Mouse (Mus musculus) limb, embryonic 13.5 days (tissue): Measurements from ENCODE around the gene Cog2. TPM values are rescaled to one million over a fixed set of nuclear protein-coding genes. Genes with fewer than 3 reads are reported as not detected.

ENCODE experiments used
- ATAC-seq: fragments of 200-750 bp; cut with Nextera tagmentation; 2 replicates; pipeline ENCODE4 v1.8.0; 2017; ENCODE audit warnings: low read depth, moderate number of reproducible peaks, moderate TSS enrichment; ENCODE audit not compliant: low FRiP score
- H3K27ac ChIP-seq: fragments of 300-500 bp; sonication (generic); 2 replicates; pipeline ENCODE4 v1.5.1; 2015; ENCODE audit warnings: inconsistent platforms, mild to moderate bottlenecking, moderate library complexity
- H3K27me3 ChIP-seq: fragments of 300-500 bp; sonication (generic); 2 replicates; pipeline ENCODE4 v1.6.1; 2015; ENCODE audit warnings: mild to moderate bottlenecking, inconsistent platforms
- H3K36me3 ChIP-seq: fragments of 300-500 bp; sonication (generic); 2 replicates; pipeline ENCODE4 v1.6.1; 2015; ENCODE audit warnings: inconsistent platforms, mild to moderate bottlenecking, moderate library complexity
- H3K4me1 ChIP-seq: fragments of 300-500 bp; sonication (generic); 2 replicates; pipeline ENCODE4 v1.6.1; 2015; ENCODE audit warnings: inconsistent platforms
- H3K4me2 ChIP-seq: fragments of 300-500 bp; sonication (generic); replicated peaks from 2 replicates; pipeline ENCODE4 v1.6.1; 2015; ENCODE audit warnings: inconsistent platforms, mild to moderate bottlenecking, moderate library complexity
- H3K4me3 ChIP-seq: fragments of 300-500 bp; sonication (generic); 2 replicates; pipeline ENCODE4 v1.5.1; 2015; ENCODE audit warnings: moderate library complexity, mild to moderate bottlenecking, inconsistent platforms
- H3K9ac ChIP-seq: fragments of 300-500 bp; sonication (generic); 2 replicates; pipeline ENCODE4 v1.6.1; 2015; ENCODE audit warnings: mild to moderate bottlenecking, inconsistent platforms
- H3K9me3 ChIP-seq: fragments of 300-500 bp; sonication (generic); 2 replicates; pipeline ENCODE4 v1.6.1; 2016; ENCODE audit warnings: inconsistent platforms
- WGBS: fragments of 180-500 bp; shearing (Covaris S2); methylation state at CpG from one replicate; pipeline ENCODE4 v1.1.7; 2015; 5-methylcytosine and 5-hydroxymethylcytosine counted together
- polyA plus RNA-seq: library from polyadenylated mRNA; unstranded; fragments of >200 nt; fragmentation: Nextera tagmentation; extraction: Ambion mirVana; gene quantifications from 2 replicates; pipeline ENCODE4 v1.2.1, GENCODE M21; 2015

Gene Cog2
- polyA plus RNA-seq: 42.9 and 44.2 TPM in 2 replicates

DNA sequence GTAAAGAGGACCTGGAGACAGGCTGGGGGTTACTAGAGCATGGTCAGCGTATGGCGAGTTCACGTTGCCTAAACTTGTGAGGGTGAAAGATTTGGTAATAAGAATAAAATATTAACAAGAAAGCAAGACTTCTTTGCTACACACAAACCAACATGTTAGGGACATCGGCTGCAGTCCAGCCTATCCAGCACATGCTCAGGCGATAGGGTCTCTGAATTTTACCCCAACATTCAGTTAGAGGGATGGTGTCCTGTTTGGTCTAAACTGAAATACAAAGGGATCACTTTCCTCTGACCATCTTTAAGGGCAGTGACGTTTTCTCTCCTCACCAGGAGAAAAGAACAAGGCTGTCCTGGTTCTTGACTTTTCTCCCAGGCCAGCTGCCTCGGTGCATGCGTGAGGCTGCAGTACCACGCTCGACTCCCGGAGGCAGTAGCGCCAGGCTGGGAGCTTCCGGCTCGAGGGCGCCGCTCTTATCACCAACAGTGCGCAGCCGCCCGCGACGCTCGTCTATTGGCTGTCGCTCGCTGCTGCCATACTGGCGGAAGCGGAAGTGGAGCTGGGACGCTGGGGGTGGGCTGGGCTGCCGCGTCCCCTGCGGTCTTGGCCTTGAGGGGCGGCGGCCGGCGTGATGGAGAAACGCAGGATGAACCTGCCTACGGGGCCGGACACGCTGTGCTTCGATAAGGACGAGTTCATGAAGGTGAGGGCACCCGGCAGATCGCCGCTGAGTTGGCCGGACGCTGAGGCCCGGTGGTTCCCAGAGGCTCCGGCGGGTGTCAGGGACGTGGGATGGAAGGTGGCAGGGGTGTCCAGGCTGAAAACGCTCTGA lies at the start of gene Cog2:
TSS of gene Cog2 (plus strand) at position 519 of the 832 bp plus-strand sequence.
- ATAC-seq: peak; percentile 99
- peak within 1 kb of the TSS; percentile 88 for H3K9ac ChIP-seq
- peak within 1 kb of the TSS; percentile 80 for H3K4me2 ChIP-seq
- H3K4me1 ChIP-seq: peaks cover 11% of the 10 kb centered on the region
- H3K36me3 ChIP-seq: peaks cover 16% of the 10 kb centered on the region
- H3K4me3 ChIP-seq: peak within 1 kb of the TSS; percentile 93
- no peaks in the 10 kb centered on the region for H3K27me3 ChIP-seq
- no peak within 1 kb of the TSS for H3K27ac ChIP-seq
- 10% methylated on average over 50 of the region's 50 CpGs for WGBS
- H3K9me3 ChIP-seq: no peaks in the 10 kb centered on the region

- H3K9me3 ChIP-seq: no peaks in the 10 kb centered on the region
- no peak overlapping the region for H3K9ac ChIP-seq
- H3K27me3 ChIP-seq: no peaks in the 10 kb centered on the region
- ATAC-seq: no peak
- no peaks in the 10 kb centered on the region for H3K4me1 ChIP-seq
- no peak overlapping the region for H3K4me2 ChIP-seq
- 73% methylated on average over 5 of the region's 5 CpGs for WGBS
- no peaks in the 10 kb centered on the region for H3K36me3 ChIP-seq
- no peak overlapping the region for H3K4me3 ChIP-seq
- H3K27ac ChIP-seq: no peak overlapping the region
Observed at GRCm38 (mm10) chr8:124475690-124476089, 44.9 kb upstream of the Cog2 start.

GRCm38 (mm10) chr8:124476701-124477100 lies 43.9 kb upstream of the Cog2 start:
- Histone ChIP-seq H3K27ac (no peak overlapping the region), H3K27me3 (no peaks in the 10 kb centered on the region), H3K4me3 (no peak overlapping the region), H3K36me3 (no peaks in the 10 kb centered on the region), H3K9me3 (no peaks in the 10 kb centered on the region), H3K4me2 (no peak overlapping the region), H3K9ac (no peak overlapping the region), H3K4me1 (no peaks in the 10 kb centered on the region)
- 65% methylated on average over 9 of the region's 9 CpGs for WGBS
- no peak for ATAC-seq

GRCm38 (mm10) chr8:124479251-124479650 lies 41.3 kb upstream of the Cog2 start:
- H3K27ac ChIP-seq: no peak overlapping the region
- no peak overlapping the region for H3K4me3 ChIP-seq
- H3K4me1 ChIP-seq: no peaks in the 10 kb centered on the region
- WGBS: 78% methylated on average over 3 of the region's 3 CpGs
- no peaks in the 10 kb centered on the region for H3K36me3 ChIP-seq
- no peak overlapping the region for H3K4me2 ChIP-seq
- H3K27me3 ChIP-seq: no peaks in the 10 kb centered on the region
- no peaks in the 10 kb centered on the region for H3K9me3 ChIP-seq
- no peak overlapping the region for H3K9ac ChIP-seq
- no peak for ATAC-seq

GRCm38 (mm10) chr8:124480321-124480720 lies 40.2 kb upstream of the Cog2 start:
- no peak overlapping the region for H3K9ac ChIP-seq
- no peak for ATAC-seq
- no peak overlapping the region for H3K4me2 ChIP-seq
- H3K27me3 ChIP-seq: no peaks in the 10 kb centered on the region
- no peak overlapping the region for H3K4me3 ChIP-seq
- no peaks in the 10 kb centered on the region for H3K9me3 ChIP-seq
- no peaks in the 10 kb centered on the region for H3K36me3 ChIP-seq
- 84% methylated on average over 8 of the region's 8 CpGs for WGBS
- H3K27ac ChIP-seq: no peak overlapping the region
- no peaks in the 10 kb centered on the region for H3K4me1 ChIP-seq

DNA sequence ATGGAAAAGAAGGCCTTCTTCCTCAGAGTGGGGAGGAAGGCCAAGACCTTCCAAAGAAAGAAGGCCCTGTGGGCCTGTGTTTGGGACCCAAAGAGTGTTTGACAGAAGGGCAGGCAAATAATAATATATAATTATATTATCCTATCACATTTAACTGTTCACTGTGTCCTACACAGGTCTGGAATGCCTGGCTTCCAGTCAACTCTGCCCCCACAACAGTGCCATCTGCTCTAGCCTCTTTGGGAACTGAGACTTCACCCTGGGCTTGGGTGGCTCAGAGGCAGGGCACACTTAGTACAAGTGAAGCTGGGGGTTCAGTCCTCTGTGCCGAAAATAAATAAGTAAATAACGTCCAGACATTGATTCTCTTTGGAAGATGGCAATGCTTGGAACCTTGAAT lies 37.8 kb upstream of the Cog2 start:
- ATAC-seq: no peak
- 92% methylated on average over 2 of the region's 2 CpGs for WGBS
- H3K9ac ChIP-seq: no peak overlapping the region

GRCm38 (mm10) chr8:124483356-124484115 lies 37.0 kb upstream of the Cog2 start:
- Histone ChIP-seq H3K4me1 (no peaks in the 10 kb centered on the region), H3K9me3 (no peaks in the 10 kb centered on the region), H3K36me3 (no peaks in the 10 kb centered on the region), H3K4me2 (no peak overlapping the region), H3K27ac (no peak overlapping the region), H3K4me3 (no peak overlapping the region), H3K27me3 (no peaks in the 10 kb centered on the region), H3K9ac (no peak overlapping the region)
- WGBS: 68% methylated on average over 7 of the region's 7 CpGs
- ATAC-seq: no peak

More for the DNA sequence above, 37.8 kb upstream of the Cog2 start:
- Histone ChIP-seq H3K36me3 (no peaks in the 10 kb centered on the region), H3K4me3 (no peak overlapping the region), H3K27me3 (no peaks in the 10 kb centered on the region), H3K9me3 (no peaks in the 10 kb centered on the region), H3K27ac (no peak overlapping the region), H3K4me1 (no peaks in the 10 kb centered on the region), H3K4me2 (no peak overlapping the region)

- H3K4me1 ChIP-seq: peaks cover 12% of the 10 kb centered on the region; the same call in 1 of the 2 replicates
- H3K9me3 ChIP-seq: no peaks in the 10 kb centered on the region
- ATAC-seq: no peak
- no peak overlapping the region for H3K27ac ChIP-seq
- no peak overlapping the region for H3K4me2 ChIP-seq
- no peak overlapping the region for H3K4me3 ChIP-seq
- WGBS: 90% methylated on average over 6 of the region's 6 CpGs
- no peaks in the 10 kb centered on the region for H3K27me3 ChIP-seq
- no peak overlapping the region for H3K9ac ChIP-seq
- H3K36me3 ChIP-seq: no peaks in the 10 kb centered on the region
Observed at GRCm38 (mm10) chr8:124489311-124489710, 31.3 kb upstream of the Cog2 start.

GRCm38 (mm10) chr8:124489786-124490185 lies 30.8 kb upstream of the Cog2 start:
- no peaks in the 10 kb centered on the region for H3K9me3 ChIP-seq
- no peak for ATAC-seq
- H3K4me3 ChIP-seq: no peak overlapping the region
- H3K27ac ChIP-seq: no peak overlapping the region
- H3K4me1 ChIP-seq: peaks cover 17% of the 10 kb centered on the region; the same call in 1 of the 2 replicates
- H3K36me3 ChIP-seq: no peaks in the 10 kb centered on the region
- no peaks in the 10 kb centered on the region for H3K27me3 ChIP-seq
- H3K9ac ChIP-seq: no peak overlapping the region
- 85% methylated on average over 6 of the region's 6 CpGs for WGBS
- H3K4me2 ChIP-seq: no peak overlapping the region

DNA sequence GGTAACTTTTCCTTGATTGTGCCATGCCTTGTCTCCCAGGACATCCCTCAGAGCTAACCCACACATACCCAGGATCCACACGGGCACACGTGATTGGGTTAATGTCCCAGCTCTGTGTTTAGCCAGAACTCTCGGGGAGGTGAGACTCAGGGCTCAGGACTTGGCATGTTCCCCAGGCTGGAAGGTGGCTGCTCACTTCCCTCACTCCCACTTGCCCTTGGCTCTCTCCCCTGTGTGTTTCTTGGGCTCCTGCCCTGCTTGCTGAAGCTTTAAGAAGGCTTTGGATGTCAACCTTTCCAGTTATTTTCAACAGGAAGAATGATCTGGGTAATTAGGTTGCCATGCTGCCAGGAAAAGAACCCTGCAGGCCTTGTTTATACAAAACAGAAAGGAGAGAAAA lies 26.2 kb upstream of the Cog2 start:
- Histone ChIP-seq H3K36me3 (no peaks in the 10 kb centered on the region), H3K4me3 (no peak overlapping the region), H3K27ac (peak overlapping the region; percentile 40), H3K9me3 (no peaks in the 10 kb centered on the region), H3K27me3 (no peaks in the 10 kb centered on the region), H3K4me2 (peak overlapping the region; percentile 12; the same call in 1 of the 2 replicates), H3K9ac (no peak overlapping the region), H3K4me1 (peaks cover 30% of the 10 kb centered on the region)
- WGBS: 49% methylated on average over 3 of the region's 3 CpGs
- no peak for ATAC-seq

- no peaks in the 10 kb centered on the region for H3K27me3 ChIP-seq
- peaks cover 30% of the 10 kb centered on the region for H3K4me1 ChIP-seq
- H3K4me2 ChIP-seq: peak overlapping the region; percentile 12
- H3K9me3 ChIP-seq: no peaks in the 10 kb centered on the region
- no peak overlapping the region for H3K4me3 ChIP-seq
- WGBS: 62% methylated on average over 15 of the region's 15 CpGs
- H3K27ac ChIP-seq: peak overlapping the region; percentile 75; the same call in 1 of the 2 replicates
- H3K36me3 ChIP-seq: no peaks in the 10 kb centered on the region
- H3K9ac ChIP-seq: no peak overlapping the region
- 0 out of 2 replicates have a peak, but pooled peaks have one; percentile 28 for ATAC-seq
Observed at GRCm38 (mm10) chr8:124494955-124495354, 25.6 kb upstream of the Cog2 start.

GRCm38 (mm10) chr8:124495676-124496075 lies 24.9 kb upstream of the Cog2 start:
- peak; percentile 64; the same call in 1 of the 2 replicates for ATAC-seq
- Histone ChIP-seq H3K9me3 (no peaks in the 10 kb centered on the region), H3K4me2 (0 out of 2 replicates have a peak overlapping the region, but pooled peaks have one; percentile 12), H3K9ac (no peak overlapping the region), H3K27ac (peak overlapping the region; percentile 75), H3K4me3 (no peak overlapping the region), H3K27me3 (no peaks in the 10 kb centered on the region), H3K36me3 (no peaks in the 10 kb centered on the region), H3K4me1 (peaks cover 30% of the 10 kb centered on the region)
- 62% methylated on average over 11 of the region's 11 CpGs for WGBS
